Mouse (Mus musculus) myocyte (in vitro differentiated cells): ENCODE results near the gene Sppl3.

Experiments used
- POLR2A ChIP-seq: IDR thresholded peaks from one replicate; pipeline ENCODE4 v1.6.1; 2011; ENCODE audit warnings: low read depth, mild to moderate bottlenecking, control low read depth, moderate library complexity; ENCODE audit not compliant: insufficient read length
- SRF ChIP-seq: IDR thresholded peaks from one replicate; pipeline ENCODE4 v1.6.1; 2011; ENCODE audit warnings: low read depth; ENCODE audit not compliant: control insufficient read depth, insufficient read length

DNA sequence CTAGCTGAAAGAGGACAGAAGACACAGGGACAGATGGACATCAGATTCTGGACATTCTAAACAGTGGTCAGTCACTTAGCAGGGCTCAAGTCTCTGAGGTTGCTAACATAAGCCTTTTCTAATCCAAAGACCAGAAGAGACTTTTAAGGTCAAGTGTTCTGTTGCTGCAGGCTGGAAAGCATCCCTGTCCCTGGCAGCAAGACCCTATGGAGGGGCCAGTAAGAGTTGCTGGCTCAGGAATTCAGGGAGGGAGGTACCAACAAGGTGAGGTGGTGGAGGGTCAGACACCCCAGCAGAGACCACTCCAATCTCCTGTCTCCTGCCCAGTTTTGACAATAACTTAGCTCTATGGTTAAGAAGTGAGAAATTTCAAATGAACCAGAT, 135.8 kb downstream of the Sppl3 start:
- TF ChIP-seq SRF = no peak
- no peak for TF ChIP-seq POLR2A
